Mouse (Mus musculus): ENCODE measurements around the gene 1810043G02Rik.
"Not testable (repeated sequence)": the region's sequence is repeated elsewhere in the genome, so short reads cannot be mapped to it uniquely, and the experiment has no call there.

Gene 1810043G02Rik

DNA sequence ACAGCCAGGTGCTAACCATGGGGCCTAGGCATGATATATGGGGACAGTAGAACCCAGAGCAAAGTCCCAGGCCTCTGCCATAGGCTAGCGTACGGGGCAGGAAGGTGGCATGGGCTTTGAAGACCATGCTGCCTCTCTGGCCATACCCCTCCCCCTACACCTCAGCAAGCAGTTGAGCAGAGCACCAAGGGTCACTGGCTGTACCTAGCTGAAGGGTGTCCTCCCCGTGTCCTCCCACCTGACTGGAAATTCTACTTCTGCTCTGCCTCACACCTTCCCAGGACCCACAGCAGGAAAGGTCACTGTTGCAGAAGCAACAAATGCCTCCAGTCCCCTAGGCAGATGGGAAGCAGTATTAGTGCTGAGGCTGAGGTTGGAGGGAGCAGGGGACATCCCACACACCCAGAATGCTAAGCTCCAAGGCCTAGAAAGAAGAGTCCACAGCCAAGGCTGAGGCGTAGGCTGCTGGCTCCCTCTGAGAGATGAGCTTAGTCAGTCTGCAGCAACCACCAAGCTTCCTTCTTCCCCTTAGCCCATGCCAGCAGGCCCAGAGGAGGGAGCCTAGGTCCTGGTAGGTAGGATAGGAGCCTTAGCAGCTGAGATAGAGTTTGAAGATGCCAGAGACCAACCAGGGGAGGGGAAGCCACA lies 27.6 kb downstream of the 1810043G02Rik start:
- DNase-seq (ENCODE audit: low spot score in 2 of 2), result no peak

GRCm38 (mm10) chr10:78007203-78007602 lies 28.9 kb downstream of the 1810043G02Rik start:
- DNase-seq (ENCODE audit: low spot score in 2 of 2), result no peak

- DNase-seq (ENCODE audit: low spot score in 2 of 2), result no peak
Measured at GRCm38 (mm10) chr10:78008169-78008568, 29.8 kb downstream of the 1810043G02Rik start.

DNA sequence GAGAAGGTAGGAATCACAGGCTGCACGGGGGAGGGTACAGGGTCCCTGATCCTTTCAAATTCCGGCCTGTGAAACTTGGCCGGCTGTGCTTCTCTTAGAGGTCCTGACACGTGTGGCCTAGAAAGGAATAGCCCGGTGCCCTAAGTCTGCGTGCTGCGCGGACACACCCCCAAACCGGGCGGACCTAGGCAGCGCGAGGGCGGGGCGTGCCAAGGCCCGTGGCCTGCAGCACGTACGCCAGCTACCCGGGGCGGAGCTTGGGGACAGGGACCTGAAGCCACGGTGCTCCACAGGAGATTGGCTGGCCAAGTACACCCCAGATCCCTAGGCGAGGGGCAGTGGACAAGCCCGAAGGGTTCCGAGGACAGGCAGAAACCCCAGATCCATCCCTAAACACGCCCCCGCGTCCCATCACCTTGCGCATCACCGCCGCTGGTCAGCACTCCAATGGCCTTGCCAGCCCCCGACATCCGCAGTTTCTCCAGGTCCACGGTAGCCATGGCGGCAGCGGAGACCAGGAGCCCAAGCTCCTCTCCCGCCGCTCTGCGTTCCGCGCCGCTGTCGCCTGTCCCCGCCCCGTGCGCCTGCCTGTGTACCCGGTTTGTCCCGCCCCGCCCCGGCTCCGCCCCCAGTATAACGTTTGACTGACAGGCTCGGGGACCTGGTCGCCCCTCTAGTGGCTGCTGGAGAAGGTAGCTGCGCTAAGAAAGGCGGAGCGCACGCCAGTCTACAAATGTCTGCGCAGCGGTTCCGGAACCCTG lies 31.0 kb downstream of the 1810043G02Rik start:
- peak; percentile 94 to 97 for DNase-seq (ENCODE audit: low spot score in 2 of 2)

GRCm38 (mm10) chr10:78009945-78010293 lies 31.6 kb downstream of the 1810043G02Rik start, which contains the start of gene Pfkl:
TSS of gene Pfkl (minus strand) at chr10:78010083.
- DNase-seq (ENCODE audit: low spot score in 2 of 2), result no peak

DNA sequence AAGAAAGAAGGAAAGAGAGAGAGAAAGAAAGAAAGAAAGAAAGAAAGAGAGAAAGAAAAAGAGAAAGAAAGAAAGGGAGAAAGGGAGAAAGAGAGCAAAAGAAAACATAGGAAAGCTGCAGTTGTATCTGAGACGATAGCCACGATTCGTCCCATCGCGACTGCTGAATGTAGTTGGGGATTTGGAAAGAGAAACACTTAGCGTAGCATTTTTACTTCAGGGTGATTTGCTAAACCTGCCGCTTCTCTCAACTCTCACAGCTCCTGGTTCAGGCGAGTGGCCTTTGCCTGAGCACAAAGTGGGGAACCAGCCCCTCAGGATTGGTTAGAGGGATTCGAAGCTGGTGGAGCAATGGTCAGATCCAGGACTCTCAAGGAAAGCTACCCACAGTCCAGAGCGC lies 32.0 kb downstream of the 1810043G02Rik start:
- no peak for DNase-seq (ENCODE audit: low spot score in 2 of 2)

GRCm38 (mm10) chr10:78011116-78011515 lies 32.8 kb downstream of the 1810043G02Rik start:
- DNase-seq (ENCODE audit: low spot score in 2 of 2), result not testable (repeated sequence)

DNA sequence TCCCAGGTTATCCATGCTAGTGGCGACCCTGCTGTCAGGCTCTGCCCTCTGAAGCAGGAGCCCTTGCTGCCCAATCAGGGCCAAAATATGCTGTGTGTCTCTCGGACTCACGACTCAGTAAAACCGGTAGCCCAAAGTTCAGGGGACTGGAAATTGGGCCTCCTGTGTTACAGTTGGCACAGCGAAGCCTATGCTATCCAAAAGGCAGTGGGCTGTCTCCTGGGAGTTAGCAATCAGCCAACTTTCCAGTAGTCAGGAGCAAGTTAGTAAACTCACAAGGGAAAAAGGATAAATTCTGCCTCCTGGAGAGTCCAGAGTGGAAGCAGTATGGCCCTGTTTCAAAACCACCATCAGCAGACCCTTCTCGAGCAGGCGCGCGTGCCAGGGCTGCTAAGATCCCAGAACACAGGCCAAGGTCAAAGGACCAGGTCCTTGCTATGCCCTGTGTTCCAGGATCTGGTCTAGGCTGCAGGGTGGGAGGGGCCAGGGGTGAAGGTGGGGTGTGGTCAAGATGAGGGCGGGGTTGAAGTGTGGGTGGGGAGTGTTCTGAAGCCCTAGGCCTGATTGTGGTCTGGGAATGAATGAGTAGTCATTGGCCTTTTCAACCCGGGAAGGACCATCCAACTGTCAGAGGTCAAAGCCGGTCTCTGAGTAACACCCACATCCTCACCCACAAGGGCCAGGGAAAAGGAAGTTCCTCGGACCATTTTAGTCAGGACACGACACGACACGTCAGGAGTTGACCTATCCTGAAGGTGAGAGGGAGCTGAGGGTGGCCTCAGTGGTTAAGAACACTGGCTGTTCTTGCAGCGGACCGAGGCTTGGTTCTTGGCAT lies 34.6 kb downstream of the 1810043G02Rik start:
- DNase-seq (ENCODE audit: low spot score in 2 of 2), result no peak

GRCm38 (mm10) chr10:78015489-78015888 lies 37.2 kb downstream of the 1810043G02Rik start:
- DNase-seq (ENCODE audit: low spot score in 2 of 2), result no peak

DNA sequence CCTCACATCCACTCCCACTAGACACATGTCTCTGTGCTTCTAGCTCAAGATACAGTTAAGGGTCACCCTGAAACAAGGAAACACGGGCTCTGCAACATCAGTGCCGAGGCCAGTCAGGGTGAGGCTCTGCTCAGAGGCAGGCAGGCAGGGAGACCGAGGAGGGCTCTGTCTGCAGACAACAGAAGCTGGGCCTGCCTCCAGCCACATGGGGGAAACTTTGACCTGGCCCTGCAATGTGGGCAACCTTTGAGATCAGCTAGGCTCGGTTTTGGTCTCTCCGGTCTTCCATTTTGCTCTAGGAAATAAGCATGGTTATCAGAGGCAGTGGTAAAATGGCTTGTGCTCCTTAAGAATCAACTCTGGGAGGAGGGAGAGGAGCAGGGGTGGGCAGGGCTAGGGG lies 38.0 kb downstream of the 1810043G02Rik start:
- DNase-seq (ENCODE audit: low spot score in 2 of 2), result no peak

DNA sequence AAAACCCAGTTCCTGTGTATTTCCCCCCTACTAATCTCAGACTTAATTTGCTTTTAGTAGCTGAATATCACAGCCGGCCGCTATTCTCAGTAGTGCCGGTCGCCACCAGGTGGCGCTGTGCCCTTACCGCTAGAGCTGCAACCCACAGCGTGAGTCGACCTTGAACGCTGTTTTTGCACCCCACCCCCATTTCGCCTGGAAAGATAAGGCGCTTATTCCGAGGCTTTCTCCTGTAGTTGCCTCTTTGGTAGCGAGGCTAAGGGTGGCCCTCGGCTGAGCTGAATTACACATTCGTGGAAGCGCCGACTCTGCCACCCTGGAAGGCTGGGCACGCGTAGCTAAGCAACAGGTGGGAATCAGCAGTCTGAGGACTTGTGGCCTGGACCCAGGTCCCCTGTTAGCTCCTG lies 40.5 kb downstream of the 1810043G02Rik start:
- peak; percentile 59 to 77 for DNase-seq (ENCODE audit: low spot score in 2 of 2)

GRCm38 (mm10) chr10:78019291-78019690 lies 41.0 kb downstream of the 1810043G02Rik start:
- no peak for DNase-seq (ENCODE audit: low spot score in 2 of 2)

- not testable (repeated sequence) for DNase-seq (ENCODE audit: low spot score in 2 of 2)
Measured at GRCm38 (mm10) chr10:78019984-78020383, 41.7 kb downstream of the 1810043G02Rik start.

DNA sequence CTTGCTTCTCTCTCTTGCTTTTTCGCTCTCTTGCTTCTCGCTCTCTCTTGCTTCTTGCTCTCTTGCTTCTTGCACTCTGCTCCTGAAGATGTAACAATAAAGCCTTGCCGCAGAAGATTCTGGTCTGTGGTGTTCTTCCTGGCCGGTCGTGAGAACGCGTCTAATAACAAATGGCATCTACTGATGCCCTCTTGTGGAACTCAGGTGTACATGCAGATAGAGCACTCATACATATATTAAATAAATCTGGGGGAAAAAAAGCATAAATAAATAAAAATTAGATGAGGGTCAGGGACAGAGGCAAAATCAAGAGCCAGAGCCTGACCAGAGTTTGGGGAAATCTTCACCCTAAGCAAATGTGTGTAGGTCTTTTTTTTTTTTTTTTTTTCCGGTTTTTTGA lies 47.1 kb downstream of the 1810043G02Rik start:
- DNase-seq (ENCODE audit: low spot score in 2 of 2), result not testable (repeated sequence)

DNA sequence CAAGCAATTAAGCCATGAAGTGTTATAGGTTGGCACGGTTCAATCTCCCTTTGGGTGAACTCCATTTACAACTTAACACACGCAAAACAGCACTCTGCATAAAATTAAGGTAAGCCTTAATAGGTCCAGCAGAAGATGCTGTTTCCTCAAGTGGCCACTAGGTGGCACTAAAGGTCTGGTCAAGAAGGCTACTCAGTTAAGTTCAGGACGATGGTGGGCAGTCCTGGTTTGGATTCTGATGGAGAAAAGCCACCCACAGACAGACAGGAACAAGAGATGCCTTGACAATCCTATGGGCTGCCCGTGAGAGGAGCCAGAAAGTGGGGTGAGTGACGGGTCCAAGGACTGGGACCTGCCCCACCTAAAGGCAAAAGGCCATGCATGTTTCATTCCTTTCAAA lies 49.8 kb downstream of the 1810043G02Rik start:
- DNase-seq (ENCODE audit: low spot score in 2 of 2), result peak; percentile 30 to 70

DNA sequence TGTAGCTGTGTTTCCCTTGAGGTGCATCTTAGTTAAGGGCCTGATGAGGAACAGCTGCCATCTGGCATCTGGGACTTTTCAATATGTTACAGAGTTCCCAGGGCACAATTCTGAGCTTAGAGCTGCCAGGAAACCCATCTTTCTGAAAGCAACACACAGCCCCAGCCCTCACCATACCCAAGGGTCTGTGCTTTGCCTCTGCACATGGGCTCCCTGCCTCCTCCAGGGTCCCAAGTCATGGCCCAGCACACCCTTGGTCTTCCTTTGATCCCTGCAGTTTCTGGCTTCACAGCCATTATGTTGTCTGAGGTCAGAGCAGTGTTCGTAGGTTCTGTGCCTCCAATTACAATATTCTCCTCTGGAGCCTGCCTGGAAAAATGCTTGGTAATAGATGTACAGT lies 50.8 kb downstream of the 1810043G02Rik start:
- no peak for DNase-seq (ENCODE audit: low spot score in 2 of 2)

GRCm38 (mm10) chr10:78031987-78032386 lies 53.7 kb downstream of the 1810043G02Rik start:
- no peak for DNase-seq (ENCODE audit: low spot score in 2 of 2)

Measured in spleen, postnatal 14 days (tissue).